Mouse (Mus musculus) kidney, adult 8-10 months (tissue): Measurements from ENCODE around the gene Kpna4.

ENCODE experiments used
- DNase-seq, 2 experiments: peaks; one replicate each; pipeline ENCODE4 v3.0.0; 2022

Gene Kpna4

DNA sequence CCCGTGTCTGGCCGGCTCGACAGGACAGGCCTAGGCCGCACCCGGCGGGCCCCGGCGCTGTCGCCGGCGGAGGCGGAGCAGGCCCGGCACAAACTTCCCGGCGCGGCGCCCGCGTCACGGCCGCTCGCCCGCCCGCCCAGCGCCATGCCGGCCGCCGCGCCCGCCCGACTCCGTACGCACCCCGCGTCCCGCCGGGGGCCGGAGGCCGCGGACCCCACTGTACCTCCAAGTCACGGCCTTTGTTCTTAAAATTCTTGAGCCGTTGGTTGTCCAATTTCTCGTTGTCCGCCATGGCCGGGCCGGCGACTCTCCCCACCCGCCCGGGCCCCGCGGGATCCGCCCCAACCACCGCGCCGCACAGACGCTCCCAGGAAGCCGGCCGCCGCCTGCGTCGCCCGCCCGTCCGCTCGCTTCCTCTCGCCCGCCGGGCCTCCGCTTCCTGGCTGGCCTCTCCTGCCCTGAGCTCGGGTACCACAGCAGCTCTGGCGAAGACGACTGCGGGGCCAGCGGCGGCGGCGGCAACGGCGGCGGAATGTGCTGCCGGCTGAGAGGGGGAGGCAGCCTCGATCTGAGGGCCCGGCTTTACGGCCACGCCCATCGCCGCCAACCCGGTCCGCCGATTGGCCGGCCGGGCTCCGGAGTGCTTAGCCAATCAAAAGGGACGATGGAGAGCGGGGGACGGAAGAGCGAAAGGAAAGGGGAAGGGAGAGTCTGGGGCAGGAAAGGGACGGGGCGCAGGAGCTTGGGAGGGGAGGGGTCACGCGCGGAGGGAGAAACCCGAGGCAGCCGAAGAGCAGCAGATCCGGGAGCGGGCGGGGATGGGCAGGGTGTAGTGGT is at the start of gene Kpna4:
Kpna4 (minus strand) TSS at position 605 of the 837 bp plus-strand sequence.
- peak; percentile 93 to 95 for DNase-seq

DNA sequence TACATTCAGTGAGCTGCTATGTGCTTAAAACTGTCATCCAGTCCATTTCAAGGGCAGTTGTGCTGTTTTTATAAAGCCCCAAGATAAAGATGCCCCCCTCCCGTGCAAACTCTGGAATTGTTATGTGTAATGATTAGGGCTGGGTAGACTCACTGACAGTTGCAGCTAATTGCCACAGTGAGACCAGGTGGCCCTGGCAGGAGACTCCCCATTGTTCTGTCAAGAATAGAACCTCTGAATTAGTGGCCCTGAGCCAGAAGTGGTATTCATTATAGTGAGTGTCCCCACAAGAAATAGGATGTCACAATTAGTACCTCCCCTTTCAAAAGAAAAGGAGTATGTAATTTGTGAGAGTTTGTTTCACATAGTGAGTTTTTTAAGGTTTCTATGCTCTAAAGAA is 48.3 kb upstream of the Kpna4 start:
- no peak for DNase-seq

GRCm38 (mm10) chr3:69171123-69171522 is 44.2 kb upstream of the Kpna4 start:
- DNase-seq: no peak

DNA sequence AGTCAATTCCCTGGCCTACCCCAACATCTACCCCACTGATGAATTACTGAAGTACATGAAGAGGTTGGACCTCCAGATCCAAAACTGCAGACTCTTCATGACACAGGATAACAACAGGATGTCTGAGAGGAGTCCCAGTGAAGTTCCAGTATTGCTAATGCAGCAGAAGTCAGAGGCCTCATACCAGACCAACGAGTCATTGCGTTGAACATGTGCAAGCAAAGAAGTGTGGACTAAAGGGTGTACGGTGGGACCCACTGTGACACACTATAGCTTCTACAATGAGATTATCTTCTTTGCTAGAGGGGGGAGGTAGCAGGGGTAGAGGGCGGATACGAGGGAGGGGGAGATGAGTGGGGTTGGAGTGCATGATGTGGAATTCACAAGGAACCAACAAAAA is 42.9 kb upstream of the Kpna4 start:
- no peak for DNase-seq

DNA sequence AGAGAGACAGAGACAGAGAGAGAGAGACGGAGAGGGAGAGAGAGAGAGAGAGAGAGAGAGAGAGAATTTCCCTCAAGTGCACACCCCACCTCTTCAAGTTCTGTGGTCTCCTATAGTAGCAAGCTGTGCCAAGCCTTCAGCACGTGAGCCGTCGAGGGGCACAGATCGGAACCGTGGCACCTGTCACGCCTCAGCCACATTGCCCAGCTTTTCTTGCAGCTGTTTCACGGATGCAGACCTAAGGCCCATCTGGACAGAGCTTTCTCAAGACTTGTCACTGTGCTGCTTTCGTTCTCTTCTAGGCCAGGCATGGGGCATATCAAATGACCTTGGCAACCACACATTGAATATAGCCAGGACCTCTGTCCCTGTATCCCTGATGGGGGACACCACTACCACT is 41.8 kb upstream of the Kpna4 start:
- no peak for DNase-seq

DNA sequence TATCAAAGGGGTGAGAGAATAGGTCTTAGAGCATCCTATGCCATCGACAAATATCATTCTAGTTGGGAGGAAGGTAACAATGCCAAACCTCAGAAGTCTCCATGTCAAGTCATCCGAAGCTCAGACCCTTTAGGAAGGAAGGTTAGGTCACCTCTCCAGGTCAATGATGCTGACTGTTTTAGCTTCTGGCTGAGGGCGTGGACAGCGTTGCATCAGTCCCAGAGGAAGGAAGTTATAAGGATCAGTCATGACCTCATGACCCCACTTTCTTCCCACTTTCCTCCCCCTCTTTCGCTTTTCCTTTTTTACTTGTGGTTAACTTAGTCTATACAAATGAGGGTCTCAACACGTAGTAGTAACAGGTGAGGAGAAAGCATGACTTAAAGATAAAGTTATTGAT is 36.1 kb upstream of the Kpna4 start:
- no peak for DNase-seq

GRCm38 (mm10) chr3:69160429-69160828 is 33.5 kb upstream of the Kpna4 start:
- no peak for DNase-seq

DNA sequence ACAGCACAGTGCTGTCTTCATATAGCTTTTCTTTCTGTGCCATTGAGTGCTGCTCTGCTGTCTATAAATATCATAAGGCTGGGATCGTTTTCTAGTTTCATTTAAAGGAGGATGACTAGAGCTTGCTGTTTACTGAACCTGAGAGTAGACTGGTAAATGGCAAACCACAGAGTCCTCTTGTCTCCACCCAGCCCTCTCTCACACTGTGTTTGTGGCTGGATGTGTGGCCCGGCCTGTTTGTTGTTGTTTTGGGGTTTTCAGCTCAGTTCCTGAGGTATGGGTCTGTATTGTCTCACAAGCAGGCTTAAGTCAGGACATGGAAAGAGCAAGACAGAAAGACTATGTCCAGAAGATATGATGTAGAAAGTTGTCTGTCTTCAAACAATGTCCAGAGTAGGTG is 32.6 kb upstream of the Kpna4 start:
- DNase-seq: no peak

DNA sequence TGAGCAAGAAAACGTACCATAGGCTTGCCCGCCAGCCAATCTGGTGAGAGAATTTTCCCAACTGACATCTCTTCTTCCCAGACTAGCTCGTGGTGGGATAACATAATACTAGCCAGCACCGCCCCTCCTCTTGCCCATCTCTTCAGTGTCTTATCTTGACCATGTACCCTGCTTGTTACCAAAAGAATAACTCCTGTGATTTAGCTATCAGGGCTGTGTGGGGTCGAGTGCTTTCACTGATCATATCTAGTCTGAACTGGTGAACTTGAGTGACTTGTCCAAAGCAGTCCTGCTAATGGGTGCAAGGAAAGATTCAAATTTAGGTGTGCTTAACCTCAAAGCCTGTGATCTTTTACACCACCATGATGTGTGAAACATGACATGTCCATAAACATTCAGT is 31.0 kb upstream of the Kpna4 start:
- no peak for DNase-seq

DNA sequence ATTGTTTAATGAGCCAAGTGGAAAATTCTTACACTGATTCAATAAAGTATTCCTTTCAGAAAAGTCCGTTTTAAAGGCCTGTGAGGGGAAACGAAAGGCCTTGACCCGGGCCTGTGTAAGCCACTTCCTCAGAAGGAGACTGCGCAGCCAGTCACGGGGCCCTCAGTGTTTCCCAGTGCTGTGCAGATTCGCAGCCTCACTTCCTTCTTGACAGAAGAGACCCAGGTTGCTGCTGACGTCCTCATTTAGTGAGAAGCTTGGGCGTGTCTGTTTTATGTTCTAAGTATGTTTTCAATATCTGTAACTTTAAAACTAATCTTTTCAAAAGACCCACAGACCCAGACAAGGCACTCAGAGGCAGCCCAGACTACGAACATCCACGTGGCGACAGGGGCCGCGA is 29.6 kb upstream of the Kpna4 start:
- DNase-seq: peak; percentile 8 to 15

DNA sequence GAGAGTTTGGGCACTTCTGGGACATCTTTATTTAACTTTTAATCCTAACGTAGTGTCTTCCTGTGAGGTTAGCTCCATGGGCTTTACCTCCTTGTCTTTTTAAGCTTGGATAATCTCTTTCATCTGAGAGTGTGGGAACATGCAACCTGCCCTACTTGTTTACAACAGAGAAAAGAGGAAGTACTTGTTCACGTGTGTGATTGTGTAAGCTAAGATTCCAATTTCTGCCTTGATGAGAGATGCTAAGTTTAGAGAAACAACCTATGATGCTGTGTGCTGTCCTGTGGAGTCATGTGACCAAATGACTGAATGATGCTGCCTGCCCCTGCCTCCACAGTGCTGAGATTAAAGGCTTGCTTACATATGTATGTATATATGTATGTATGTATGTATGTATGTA is 27.8 kb upstream of the Kpna4 start:
- DNase-seq: no peak

DNA sequence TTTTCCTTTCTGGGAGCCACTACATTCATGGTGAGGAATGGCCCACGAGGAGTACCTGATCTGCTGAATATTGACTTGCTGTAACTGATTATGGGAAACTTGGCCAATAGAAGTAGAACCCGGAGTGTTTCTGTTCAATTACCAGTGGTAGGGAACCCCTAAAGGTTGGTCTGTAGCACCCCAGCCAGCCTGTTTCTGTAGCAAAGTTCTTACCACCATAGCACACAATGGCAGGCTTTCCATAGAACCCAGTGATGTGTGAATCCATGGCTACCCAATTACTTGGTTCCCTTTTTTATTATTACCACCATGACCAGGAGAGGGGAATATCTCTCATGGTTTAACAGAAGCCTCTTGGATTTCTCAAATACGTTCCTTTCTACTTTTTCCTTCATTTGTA is 24.0 kb upstream of the Kpna4 start:
- no peak for DNase-seq

GRCm38 (mm10) chr3:69142372-69142994 is 15.6 kb upstream of the Kpna4 start:
- DNase-seq: no peak

DNA sequence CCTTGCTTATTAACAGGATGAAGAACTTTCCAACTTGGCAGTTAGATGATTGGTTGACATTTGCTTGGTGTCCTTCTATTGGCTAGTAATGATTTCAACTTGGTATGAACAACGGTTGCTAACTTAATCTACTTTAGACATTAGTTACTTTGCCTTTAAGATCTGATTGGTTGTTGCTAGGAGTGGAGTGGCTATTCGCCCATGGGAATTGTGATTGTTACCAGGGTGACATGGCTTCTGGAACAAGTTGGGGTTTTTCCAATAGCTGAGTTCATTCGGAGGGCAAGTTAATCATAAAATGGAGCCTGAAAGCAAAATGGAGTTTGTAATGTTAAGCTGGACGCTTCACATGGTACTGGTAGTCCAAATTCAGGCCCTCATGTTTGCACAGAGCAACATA is 13.9 kb upstream of the Kpna4 start:
- peak; percentile 26 to 30 for DNase-seq

DNA sequence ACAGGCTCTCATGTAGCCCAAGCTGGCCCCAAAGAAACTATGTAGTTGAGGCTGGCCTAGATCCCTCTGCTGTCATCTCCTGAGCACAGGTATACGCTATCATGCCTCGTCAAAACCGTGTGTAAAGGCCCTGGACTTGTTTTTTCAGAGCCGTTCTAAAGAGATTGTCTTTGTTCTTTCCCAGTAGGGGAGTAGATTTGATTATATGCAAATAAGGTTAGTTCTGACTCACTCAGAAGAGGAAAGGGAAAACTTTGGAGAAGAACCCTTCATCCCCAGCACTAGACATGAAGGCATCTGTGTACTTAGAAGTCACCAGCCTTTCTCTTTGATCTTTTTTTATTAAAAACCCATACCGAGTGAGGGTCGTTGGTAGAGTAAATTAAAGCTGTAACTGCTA is 9.1 kb upstream of the Kpna4 start:
- DNase-seq: no peak

GRCm38 (mm10) chr3:69130973-69131372 is 4.1 kb upstream of the Kpna4 start:
- no peak for DNase-seq

DNA sequence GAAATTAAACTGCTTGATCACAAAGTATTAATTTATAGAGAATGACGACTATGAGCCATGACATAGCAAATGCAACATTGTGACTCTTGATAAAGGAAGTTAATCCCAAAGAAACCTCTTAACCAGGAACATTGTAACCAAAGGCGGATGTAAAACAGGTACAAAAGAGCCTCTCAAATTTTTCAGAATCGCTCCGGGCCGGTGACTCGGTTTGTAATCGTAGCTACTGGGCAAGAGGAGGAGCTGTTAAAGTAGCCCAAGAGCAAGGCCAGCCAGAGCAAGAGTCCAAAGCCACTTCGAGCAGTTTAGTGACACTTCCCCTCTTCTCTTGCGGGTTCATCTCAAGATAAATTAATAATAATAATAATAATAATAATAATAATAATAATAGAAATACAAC is 780 bp upstream of the Kpna4 start:
- DNase-seq: no peak

GRCm38 (mm10) chr3:69127346-69127678 is 399 bp upstream of the Kpna4 start:
- no peak for DNase-seq

- peak in 1 of 2 experiments; percentile 28 for DNase-seq
Measured at GRCm38 (mm10) chr3:69125891-69126508, 913 bp downstream of the Kpna4 start.

GRCm38 (mm10) chr3:69125461-69125860 is 1.5 kb downstream of the Kpna4 start:
- no peak for DNase-seq

DNA sequence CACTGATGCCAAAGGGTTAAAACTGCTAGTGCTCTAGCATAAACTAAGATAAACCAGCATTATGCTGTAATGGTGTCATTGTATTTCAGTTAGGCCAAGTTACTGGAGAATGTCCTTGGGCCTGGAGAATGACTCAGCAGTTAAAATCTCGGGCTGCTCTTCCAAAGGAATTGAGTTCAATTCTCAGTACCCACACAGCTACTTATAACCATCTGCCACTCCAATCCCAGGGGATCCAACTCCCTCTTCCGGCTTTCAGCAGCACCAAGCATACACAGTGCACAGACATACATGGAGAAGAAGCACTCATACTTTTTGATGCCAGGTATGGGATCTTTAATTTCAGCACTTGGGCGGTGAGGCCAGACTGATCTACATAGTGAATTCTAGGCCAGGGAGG is 8.1 kb downstream of the Kpna4 start:
- no peak for DNase-seq

DNA sequence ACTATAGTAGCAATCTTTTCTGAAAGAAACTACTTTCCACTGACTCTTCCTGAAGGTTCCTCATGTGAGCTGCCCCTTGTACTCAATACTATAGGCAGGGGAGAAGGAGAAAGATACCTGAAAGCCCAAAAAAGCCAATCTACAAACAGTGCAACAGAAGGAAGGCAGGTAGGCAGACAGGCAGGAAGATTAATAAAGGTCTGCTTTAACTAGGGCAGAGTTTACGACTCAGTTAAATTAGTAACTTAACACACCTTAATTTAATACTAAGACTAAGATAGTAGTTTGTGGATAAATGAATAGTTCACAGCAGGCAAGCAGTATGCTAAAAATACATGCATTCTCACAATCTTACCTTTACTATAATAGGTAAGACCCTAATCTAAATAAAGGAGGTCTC is 12.2 kb downstream of the Kpna4 start:
- peak in 1 of 2 experiments; percentile 38 for DNase-seq

- DNase-seq: no peak
Measured at GRCm38 (mm10) chr3:69113956-69114355, 13.0 kb downstream of the Kpna4 start.

- no peak for DNase-seq
Measured at GRCm38 (mm10) chr3:69109079-69109478, 17.8 kb downstream of the Kpna4 start.
